11 mouse cellular contexts compared by ENCODE assay signal in the genomic region with DNA sequence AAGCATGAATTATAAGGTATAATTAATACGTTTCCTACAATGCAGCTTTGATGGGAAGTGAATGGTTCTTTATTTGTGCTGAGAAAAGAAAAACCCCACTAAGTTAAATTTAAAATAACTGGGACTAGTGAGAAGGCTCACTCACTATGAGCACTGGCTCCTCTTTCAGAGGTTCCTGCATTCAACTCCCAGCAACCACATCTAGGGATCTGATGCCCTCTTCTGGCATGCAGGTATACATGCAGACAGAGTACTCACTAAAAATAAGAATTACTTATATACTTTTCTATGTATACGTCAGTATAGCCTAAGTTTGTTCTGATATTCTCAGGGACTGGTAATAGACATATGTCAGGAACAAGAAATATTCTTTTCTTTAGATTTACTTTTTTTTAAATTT. TPM values are rescaled to one million over a fixed set of nuclear protein-coding genes. Genes with fewer than 3 reads are reported as not detected.
A peak's percentile ranks its signal among the peaks of the same experiment; 100 is the strongest.
DNase-seq lines count a peak whose midpoint lies in the region; ATAC-seq and TF ChIP-seq lines count a peak whose summit lies in the region.
"Had no signal": no experiment of that assay in that cellular context is flagged by ENCODE, and none has a peak within 500 bp of the region (broad histone marks: within the 10 kb centered on the region; RNA-seq: fewer than 3 reads in every experiment).

No protein-coding gene starts in this region.

- 53% methylated on average over 2 of the region's 2 CpGs for WGBS in intestine, postnatal 0 days
- 53% methylated on average over 2 of the region's 2 CpGs for WGBS in intestine, embryonic 16.5 days

- no peaks in the 10 kb centered on the region for H3K36me3 ChIP-seq in intestine, postnatal 0 days (ENCODE audit: control insufficient read depth, insufficient read depth)
- no peaks in the 10 kb centered on the region for H3K36me3 ChIP-seq in intestine, embryonic 16.5 days (ENCODE audit: control insufficient read depth, insufficient read depth, low read length)
- H3K36me3 ChIP-seq: heart, embryonic 13.5 days; liver, embryonic 15.5 days had no signal

- no peak for TF ChIP-seq POLR2A in cortical plate, adult 2 months (IDR thresholded peaks at IDR 0.05; ENCODE audit: extremely low read depth, insufficient read depth, low read length)

- ATAC-seq in intestine, postnatal 0 days, result no peak
- ATAC-seq in intestine, embryonic 16.5 days, result no peak
- ATAC-seq in CD4-positive, CD25-positive, alpha-beta regulatory T cell, adult 4 months, result peak; percentile 64
- ATAC-seq in megakaryocyte-erythroid progenitor cell, adult 5-6 weeks (replicated peaks; ENCODE audit: low FRiP score, low TSS enrichment, poor library complexity, severe bottlenecking), result peak; percentile 75
- no peak for ATAC-seq in erythroid progenitor cell, adult 5-6 weeks (replicated peaks; ENCODE audit: low FRiP score, poor library complexity, severe bottlenecking)

- H3K4me2 ChIP-seq in intestine, postnatal 0 days (replicated peaks; ENCODE audit: low read depth), result no peak overlapping the region
- no peak overlapping the region for H3K4me2 ChIP-seq in intestine, embryonic 16.5 days (ENCODE audit: low read depth, low read length)
- H3K4me2 ChIP-seq: heart, embryonic 13.5 days; liver, embryonic 15.5 days had no signal

- no peaks in the 10 kb centered on the region for H3K27me3 ChIP-seq in intestine, postnatal 0 days (replicated peaks; ENCODE audit: control insufficient read depth, insufficient read depth, low read length)
- no peaks in the 10 kb centered on the region for H3K27me3 ChIP-seq in intestine, embryonic 16.5 days (replicated peaks; ENCODE audit: control insufficient read depth, insufficient read depth, low read length)
- H3K27me3 ChIP-seq: heart, embryonic 13.5 days; liver, embryonic 15.5 days had no signal

- no peak overlapping the region for H3K9ac ChIP-seq in intestine, postnatal 0 days (ENCODE audit: low read depth, low read length)
- H3K9ac ChIP-seq in intestine, embryonic 16.5 days (ENCODE audit: low read depth, low read length), result no peak overlapping the region
- H3K9ac ChIP-seq: heart, embryonic 13.5 days; liver, embryonic 15.5 days had no signal

- H3K4me1 ChIP-seq in intestine, postnatal 0 days (replicated peaks; ENCODE audit: control insufficient read depth, insufficient read depth, low read length), result no peaks in the 10 kb centered on the region
- H3K4me1 ChIP-seq in intestine, embryonic 16.5 days (ENCODE audit: control insufficient read depth, insufficient read depth, low read length), result no peaks in the 10 kb centered on the region
- H3K4me1 ChIP-seq in cortical plate, adult 2 months (ENCODE audit: control insufficient read depth, insufficient read depth, low read length), result no peaks in the 10 kb centered on the region; the same call in 1 of the 2 replicates
- H3K4me1 ChIP-seq: liver, embryonic 15.5 days had no signal

- no peak overlapping the region for H3K27ac ChIP-seq in intestine, postnatal 0 days (ENCODE audit: low read depth, low read length)
- H3K27ac ChIP-seq in intestine, embryonic 16.5 days (ENCODE audit: low read length), result no peak overlapping the region
- no peak overlapping the region for H3K27ac ChIP-seq in cortical plate, adult 2 months (ENCODE audit: insufficient read depth, low read length)
- H3K27ac ChIP-seq: heart, embryonic 13.5 days; liver, embryonic 15.5 days had no signal

- H3K9me3 ChIP-seq in intestine, postnatal 0 days (ENCODE audit: control insufficient read depth), result no peaks in the 10 kb centered on the region
- no peaks in the 10 kb centered on the region; the same call in 1 of the 2 replicates for H3K9me3 ChIP-seq in intestine, embryonic 16.5 days (ENCODE audit: control insufficient read depth, low read length)
- H3K9me3 ChIP-seq: heart, embryonic 13.5 days; liver, embryonic 15.5 days had no signal

- no peak overlapping the region for H3K4me3 ChIP-seq in intestine, postnatal 0 days (ENCODE audit: low read depth, low read length)
- H3K4me3 ChIP-seq in intestine, embryonic 16.5 days (ENCODE audit: low read length), result no peak overlapping the region
- H3K4me3 ChIP-seq in cortical plate, adult 2 months (ENCODE audit: insufficient read depth, low read length), result no peak overlapping the region
- H3K4me3 ChIP-seq: heart, embryonic 13.5 days; liver, embryonic 15.5 days had no signal

- peak; percentile 69 for TF ChIP-seq CTCF in intestine, postnatal 0 days (IDR thresholded peaks at IDR 0.05; ENCODE audit: low read depth)
- TF ChIP-seq CTCF in cortical plate, adult 2 months (IDR thresholded peaks at IDR 0.05; ENCODE audit: extremely low read depth, insufficient read depth, low read length), result peak; percentile 38; the same call in 1 of the 2 replicates

- no peak for DNase-seq in lung, postnatal 14 days
- no peak for DNase-seq in right cerebral cortex, postnatal 36 days (ENCODE audit: low spot score in 2 of 2)
- DNase-seq: adrenal gland, postnatal 25 days had no signal

RNA-seq across cellular contexts. Expression of a gene that starts 24.7 kb away (rescaled TPM):
- polyA plus RNA-seq in intestine, postnatal 0 days (2015; fragmentation: Nextera tagmentation; extraction: Ambion mirVana), result 7.7 and 9.1 TPM in 2 replicates
- 8.6 and 9.2 TPM in 2 replicates for polyA plus RNA-seq in intestine, embryonic 16.5 days (2015; fragmentation: Nextera tagmentation; extraction: Ambion mirVana)
- 1 to 10 TPM in 1 of 2 experiments, under 1 TPM in 1; 0.37 to 1.2 TPM for polyA plus RNA-seq in CD4-positive, CD25-positive, alpha-beta regulatory T cell, adult 4 months (2017; shearing (Covaris generic))
- polyA plus RNA-seq in cortical plate, adult 2 months (2012; rRNA removed), result 22.6 and 24.2 TPM in 2 replicates
- total RNA-seq in megakaryocyte-erythroid progenitor cell, adult 5-6 weeks (2014; fragmentation: Nextera tagmentation), result 0.13 and 2.1 TPM in 2 replicates
- total RNA-seq in megakaryocyte-erythroid progenitor cell, adult 5-6 weeks (2017), result 1.5 and 2.7 TPM in 2 replicates
- total RNA-seq in erythroid progenitor cell, adult 5-6 weeks (2015; ENCODE audit: low replicate concordance), result not detected in 2 replicates
- 1.1 TPM in 1 of 2 replicates, not detected in the other for total RNA-seq in erythroid progenitor cell, adult 5-6 weeks (2017; ENCODE audit: low replicate concordance)

Comparison
In these comparisons a context has a peak if more than half of its experiments do, and no peak if none do; other contexts are left out.
1. ATAC-seq: peak in CD4-positive, CD25-positive, alpha-beta regulatory T cell, adult 4 months (single experiment) and megakaryocyte-erythroid progenitor cell, adult 5-6 weeks (single experiment); none in intestine, postnatal 0 days (single experiment), intestine, embryonic 16.5 days (single experiment) and erythroid progenitor cell, adult 5-6 weeks (single experiment).